Mouse (Mus musculus) kidney, postnatal 14 days (tissue): ENCODE results near the gene Skint1.
"Not testable (repeated sequence)": the region's sequence is repeated elsewhere in the genome, so short reads cannot be mapped to it uniquely, and the experiment has no call there.

Source experiments
- DNase-seq: peaks from one replicate; pipeline ENCODE4 v3.0.0; 2022; ENCODE audit warnings: mixed read lengths

The Skint1 gene

GRCm38 (mm10) chr4:112005969-112006368 is at the start of gene Skint1:
Gene Skint1, plus strand, starts transcription at chr4:112006269.
- no peak for DNase-seq

- peak; percentile 1 for DNase-seq
Observed at GRCm38 (mm10) chr4:111961309-111961708, 44.8 kb upstream of the Skint1 start.

- not testable (repeated sequence) for DNase-seq
Observed at GRCm38 (mm10) chr4:111963241-111963640, 42.8 kb upstream of the Skint1 start.

GRCm38 (mm10) chr4:111963669-111964068 is 42.4 kb upstream of the Skint1 start:
- DNase-seq: no peak

GRCm38 (mm10) chr4:111972623-111973022 is 33.4 kb upstream of the Skint1 start, which contains the start of gene Skint7:
Gene Skint7, plus strand, starts transcription at chr4:111972923.
- DNase-seq: no peak

- no peak for DNase-seq
Observed at GRCm38 (mm10) chr4:112071716-112072115, 65.6 kb downstream of the Skint1 start, which contains the start of gene Skint4. Gene Skint4, plus strand, starts transcription at chr4:112072016.
